Mouse (Mus musculus) hindbrain, postnatal 0 days (tissue): ENCODE results near the gene Spint2. TPM values are rescaled to one million over a fixed set of nuclear protein-coding genes. Genes with fewer than 3 reads are reported as not detected.
A peak's percentile ranks its signal among the peaks of the same experiment; 100 is the strongest.

ENCODE experiments used
- ATAC-seq: fragments of 200-750 bp; cut with Nextera tagmentation; 2 replicates; pipeline ENCODE4 v1.8.0; 2017; ENCODE audit warnings: mild to moderate bottlenecking, moderate TSS enrichment, moderate library complexity
- DNase-seq: peaks from one replicate; pipeline ENCODE4 v3.0.0-alpha.2; 2015; ENCODE audit warnings: low spot score
- H3K27ac ChIP-seq: fragments of 300-500 bp; sonication (generic); 2 replicates; pipeline ENCODE4 v1.5.1; 2014; ENCODE audit warnings: mild to moderate bottlenecking
- H3K27me3 ChIP-seq: fragments of 300-500 bp; sonication (generic); 2 replicates; pipeline ENCODE4 v1.6.1; 2014; ENCODE audit warnings: low read length, mixed read lengths; ENCODE audit not compliant: insufficient read depth
- H3K36me3 ChIP-seq: fragments of 300-500 bp; sonication (generic); 2 replicates; pipeline ENCODE4 v1.6.1; 2014; ENCODE audit warnings: low read length, mixed read lengths; ENCODE audit not compliant: insufficient read depth
- H3K4me1 ChIP-seq: fragments of 300-500 bp; sonication (generic); 2 replicates; pipeline ENCODE4 v1.6.1; 2014; ENCODE audit warnings: antibody characterized with exemption, low read length, mixed read lengths; ENCODE audit not compliant: insufficient read depth
- H3K4me2 ChIP-seq: fragments of 300-500 bp; sonication (generic); 2 replicates; pipeline ENCODE4 v1.6.1; 2014; ENCODE audit warnings: low read depth, mild to moderate bottlenecking, low read length, moderate library complexity, mixed read lengths
- H3K4me3 ChIP-seq: fragments of 300-500 bp; sonication (generic); 2 replicates; pipeline ENCODE4 v1.5.1; 2014; ENCODE audit warnings: low read length
- H3K9ac ChIP-seq: fragments of 300-500 bp; sonication (generic); replicated peaks from 2 replicates; pipeline ENCODE4 v1.6.1; 2014; ENCODE audit warnings: mild to moderate bottlenecking, low read length, moderate library complexity, mixed read lengths
- H3K9me3 ChIP-seq: fragments of 300-500 bp; sonication (generic); 2 replicates; pipeline ENCODE4 v1.6.1; 2016; ENCODE audit warnings: low read length, mixed read lengths
- CTCF ChIP-seq: IDR thresholded peaks from 2 replicates; pipeline ENCODE4 v1.5.1; 2016; ENCODE audit warnings: antibody characterized with exemption, control low read depth, low read depth
- WGBS: fragments of 180-500 bp; shearing (Covaris S2); extraction: QIAGEN DNeasy Blood & Tissue Kit; methylation state at CpG from one replicate; pipeline ENCODE4 v1.1.7; 2014; 5-methylcytosine and 5-hydroxymethylcytosine counted together
- polyA plus RNA-seq: library from polyadenylated mRNA; unstranded; fragments of >200 nt; fragmentation: Nextera tagmentation; extraction: Ambion mirVana; gene quantifications from 2 replicates; pipeline ENCODE4 v1.2.1, GENCODE M21; 2015
- total RNA-seq: library from RNA; depleted of rRNA; stranded (reverse); fragments of >200 nt; gene quantifications from 2 replicates; pipeline ENCODE4 v1.2.3, GENCODE M21; 2014

Gene Spint2
- total and polyA plus RNA-seq, 2 experiments from 2014 or later = 38.6 to 133 TPM

DNA sequence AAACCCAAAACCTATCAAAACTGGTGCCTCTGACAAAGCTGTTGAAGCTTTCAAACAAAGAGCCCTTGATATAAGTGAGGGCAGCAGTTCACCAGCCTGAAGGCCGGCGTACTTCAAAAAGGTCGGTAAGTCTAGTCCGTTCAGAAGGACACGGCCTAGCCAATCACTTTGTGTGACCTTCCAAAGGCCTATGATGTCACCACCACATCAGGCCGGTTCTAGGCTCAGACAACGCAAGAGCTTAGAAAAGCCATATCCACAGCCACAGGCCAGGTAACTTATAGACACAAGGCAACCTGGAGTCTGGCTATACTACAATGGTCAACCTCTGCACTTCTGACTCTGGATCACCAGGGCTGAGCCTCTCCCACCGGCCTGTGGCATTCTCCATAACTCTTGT lies 1.8 kb downstream of the Spint2 start:
- H3K9ac ChIP-seq = no peak overlapping the region
- no peaks in the 10 kb centered on the region for H3K36me3 ChIP-seq
- no peak overlapping the region for H3K4me3 ChIP-seq
- DNase-seq = no peak
- ATAC-seq = no peak
- peaks cover 6% of the 10 kb centered on the region; the same call in 1 of the 2 replicates for H3K4me1 ChIP-seq
- H3K27ac ChIP-seq = no peak overlapping the region
- H3K4me2 ChIP-seq = no peak overlapping the region
- H3K27me3 ChIP-seq = no peaks in the 10 kb centered on the region
- TF ChIP-seq CTCF = no peak
- WGBS = 90% methylated on average over 8 of the region's 8 CpGs
- no peaks in the 10 kb centered on the region for H3K9me3 ChIP-seq

DNA sequence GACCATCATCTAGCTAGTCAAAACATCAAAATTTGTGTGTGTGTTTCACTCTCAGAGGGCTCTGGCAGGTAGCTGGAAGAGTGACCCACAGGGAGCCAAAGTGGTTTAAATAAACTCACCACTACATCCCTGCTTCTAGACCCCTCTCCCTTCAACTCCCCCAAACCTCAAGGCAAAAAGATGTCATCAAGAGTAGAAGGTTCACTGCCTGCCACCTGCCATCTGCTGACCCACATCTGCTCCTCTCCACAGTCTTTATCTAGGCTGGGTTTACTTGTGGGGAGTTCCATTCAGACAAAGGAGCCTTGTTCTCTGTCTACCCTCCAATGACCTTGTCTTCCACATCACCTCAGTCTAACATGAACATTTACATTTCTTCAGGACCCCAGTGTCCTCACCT lies 2.5 kb downstream of the Spint2 start:
- Histone ChIP-seq H3K27me3 (no peaks in the 10 kb centered on the region), H3K4me1 (peaks cover 6% of the 10 kb centered on the region; the same call in 1 of the 2 replicates), H3K27ac (no peak overlapping the region), H3K36me3 (no peaks in the 10 kb centered on the region), H3K4me2 (no peak overlapping the region), H3K9me3 (no peaks in the 10 kb centered on the region), H3K9ac (no peak overlapping the region), H3K4me3 (no peak overlapping the region)
- no peak for TF ChIP-seq CTCF
- DNase-seq (no peak), ATAC-seq (no peak)

DNA sequence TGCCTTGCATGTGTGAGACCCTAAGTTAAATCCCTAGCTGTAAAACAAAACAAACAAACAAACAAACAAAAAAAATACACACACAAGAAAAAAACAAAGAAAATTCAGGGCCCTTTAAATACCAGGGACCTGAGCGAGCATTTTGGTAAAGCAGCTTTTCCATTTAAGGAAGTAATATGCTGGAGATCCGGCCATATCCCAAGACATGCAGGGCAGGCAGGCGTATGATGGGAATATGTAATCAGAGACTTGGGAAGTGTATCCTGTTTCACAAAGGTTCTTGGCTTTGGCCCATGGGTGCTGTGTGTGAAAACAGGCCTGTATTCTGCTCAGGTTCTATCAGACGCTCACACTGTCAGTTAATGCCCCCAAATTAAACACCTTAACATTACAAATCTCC lies 4.2 kb downstream of the Spint2 start:
- no peak for ATAC-seq
- TF ChIP-seq CTCF = no peak

DNA sequence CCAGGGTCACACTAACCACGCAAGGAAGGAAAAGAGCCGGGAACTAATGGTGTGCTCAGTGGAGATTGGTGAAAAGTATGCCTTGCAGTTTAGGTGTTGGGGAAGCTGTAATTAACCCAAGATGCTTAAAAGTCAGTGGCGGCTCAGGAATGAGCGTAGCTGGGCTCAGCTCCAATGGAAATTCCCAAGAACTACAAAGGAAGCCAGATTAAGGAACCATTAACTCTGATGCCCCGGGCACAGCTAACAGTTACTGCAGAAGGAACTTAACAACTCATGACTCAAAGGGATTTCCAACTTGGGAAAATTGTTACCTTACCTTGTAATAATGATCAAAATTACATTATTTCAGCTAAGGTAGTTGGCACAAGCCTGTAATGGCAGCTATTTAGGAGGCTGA lies 5.0 kb downstream of the Spint2 start:
- Histone ChIP-seq H3K27ac (no peak overlapping the region), H3K9me3 (no peaks in the 10 kb centered on the region), H3K9ac (no peak overlapping the region), H3K4me2 (no peak overlapping the region), H3K4me3 (no peak overlapping the region), H3K27me3 (no peaks in the 10 kb centered on the region), H3K36me3 (no peaks in the 10 kb centered on the region), H3K4me1 (peaks cover 2% of the 10 kb centered on the region; the same call in 1 of the 2 replicates)
- DNase-seq = no peak
- ATAC-seq = no peak
- no peak for TF ChIP-seq CTCF
- 65% methylated on average over 5 of the region's 5 CpGs for WGBS

More for the DNA sequence above, 4.2 kb downstream of the Spint2 start:
- Histone ChIP-seq H3K9ac (no peak overlapping the region), H3K27me3 (no peaks in the 10 kb centered on the region), H3K4me2 (no peak overlapping the region), H3K36me3 (no peaks in the 10 kb centered on the region), H3K9me3 (no peaks in the 10 kb centered on the region), H3K4me3 (no peak overlapping the region), H3K4me1 (peaks cover 6% of the 10 kb centered on the region; the same call in 1 of the 2 replicates), H3K27ac (no peak overlapping the region)
- 89% methylated on average over 4 of the region's 4 CpGs for WGBS
- no peak for DNase-seq

DNA sequence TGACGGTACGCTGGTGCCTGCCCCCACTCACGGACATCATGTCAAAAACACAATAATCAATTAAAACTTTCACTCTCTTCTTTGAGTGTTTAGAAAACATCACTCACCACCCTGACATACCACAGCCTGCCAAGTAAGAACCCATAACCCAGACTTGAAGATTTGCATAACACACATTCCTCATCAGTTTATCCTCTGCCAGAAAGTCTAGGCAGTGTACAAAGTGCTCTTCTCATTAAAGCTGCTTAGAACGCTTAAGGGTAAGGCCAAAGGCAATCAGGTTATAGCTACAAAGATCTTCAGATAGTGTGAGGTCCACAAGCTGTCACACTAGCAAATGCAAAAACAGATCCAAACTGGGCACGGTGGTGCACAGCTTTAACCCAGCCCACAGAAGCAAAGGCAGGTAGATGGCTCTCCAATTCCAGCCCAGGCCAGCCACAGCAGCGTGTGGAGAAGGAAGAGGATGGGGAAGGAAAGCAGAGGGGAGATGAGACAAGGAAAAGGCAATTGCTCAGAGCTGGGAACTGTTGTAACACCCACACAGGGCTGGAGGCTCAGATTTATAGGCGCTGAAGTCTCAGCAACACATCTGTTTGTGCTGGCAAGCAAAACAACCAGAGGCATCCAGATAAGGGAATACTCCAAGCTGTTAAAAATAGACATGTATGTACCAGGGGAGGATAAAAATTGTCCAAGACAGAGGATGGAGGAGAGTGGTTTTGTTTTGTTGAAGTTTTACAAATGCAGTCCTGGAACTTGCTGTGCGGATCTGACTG lies 9.8 kb downstream of the Spint2 start:
- no peak overlapping the region for H3K4me2 ChIP-seq
- TF ChIP-seq CTCF = no peak
- H3K36me3 ChIP-seq = no peaks in the 10 kb centered on the region
- no peaks in the 10 kb centered on the region for H3K9me3 ChIP-seq
- no peak overlapping the region for H3K4me3 ChIP-seq
- no peak for DNase-seq
- ATAC-seq = no peak
- WGBS = 78% methylated on average over 8 of the region's 8 CpGs
- 0 out of 2 replicates have a peak overlapping the region, but pooled peaks have one; percentile 17 for H3K9ac ChIP-seq
- no peak overlapping the region for H3K27ac ChIP-seq
- H3K4me1 ChIP-seq = no peaks in the 10 kb centered on the region
- no peaks in the 10 kb centered on the region for H3K27me3 ChIP-seq

DNA sequence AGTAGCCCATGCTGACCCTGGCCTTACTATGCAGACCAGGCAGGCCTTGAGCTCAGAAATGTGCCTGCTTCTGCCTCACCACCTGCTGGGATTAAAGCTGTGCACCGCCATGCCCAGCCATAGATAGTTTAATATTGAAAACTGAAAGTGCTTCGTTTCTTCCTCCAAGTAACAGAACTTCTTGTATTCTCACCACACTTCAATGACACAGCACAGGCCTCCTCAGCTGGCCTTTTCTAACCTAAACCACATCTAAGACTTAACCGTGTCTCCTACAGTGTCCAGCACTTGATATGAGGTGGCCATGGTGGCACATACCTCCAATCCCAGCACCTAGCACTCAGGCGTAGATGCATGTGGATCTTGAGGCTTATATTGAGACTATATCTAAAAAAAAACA lies 11.3 kb downstream of the Spint2 start:
- WGBS = 85% methylated on average over 4 of the region's 4 CpGs
- DNase-seq (no peak), ATAC-seq (no peak)

DNA sequence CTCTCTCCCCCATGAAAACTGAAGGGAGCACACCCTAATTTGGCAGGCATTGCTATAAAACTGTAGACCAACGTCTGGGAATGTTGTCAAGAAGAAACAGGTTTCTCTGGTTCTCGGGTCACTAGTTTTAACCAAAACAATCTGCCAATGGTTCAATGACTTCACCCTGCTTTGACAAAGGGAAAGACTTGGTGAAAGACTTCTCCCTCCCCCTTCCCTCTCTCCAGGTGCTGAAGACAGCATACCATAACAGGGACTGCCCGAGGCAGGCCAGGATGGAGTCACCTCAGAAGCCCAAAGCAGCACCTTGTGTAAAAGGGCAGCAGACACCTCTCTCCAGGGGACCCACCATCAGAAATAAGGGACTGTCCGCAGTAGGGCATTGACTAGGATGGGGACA lies 14.8 kb downstream of the Spint2 start:
- 53% methylated on average over 4 of the region's 4 CpGs for WGBS
- Histone ChIP-seq H3K36me3 (no peaks in the 10 kb centered on the region), H3K9ac (no peak overlapping the region), H3K27me3 (no peaks in the 10 kb centered on the region), H3K4me2 (no peak overlapping the region), H3K9me3 (no peaks in the 10 kb centered on the region), H3K4me3 (no peak overlapping the region), H3K27ac (no peak overlapping the region), H3K4me1 (no peaks in the 10 kb centered on the region)
- DNase-seq (no peak), ATAC-seq (no peak)
- TF ChIP-seq CTCF = no peak

More for the DNA sequence above, 11.3 kb downstream of the Spint2 start:
- no peak overlapping the region for H3K4me2 ChIP-seq
- no peak overlapping the region for H3K27ac ChIP-seq
- no peak for TF ChIP-seq CTCF
- no peak overlapping the region for H3K9ac ChIP-seq
- no peaks in the 10 kb centered on the region for H3K4me1 ChIP-seq
- no peaks in the 10 kb centered on the region for H3K27me3 ChIP-seq
- H3K9me3 ChIP-seq = no peaks in the 10 kb centered on the region
- no peak overlapping the region for H3K4me3 ChIP-seq
- H3K36me3 ChIP-seq = no peaks in the 10 kb centered on the region
